In genomic region chr11:32087376-32087775, GRCm38 (mm10) we compare ENCODE assay signal across 9 mouse cellular contexts.
DNase-seq lines count a peak whose midpoint lies in the region; ATAC-seq lines count a peak whose summit lies in the region.
"Had no signal": no experiment of that assay in that cellular context is flagged by ENCODE, and none has a peak within 500 bp of the region (broad histone marks: within the 10 kb centered on the region; RNA-seq: fewer than 3 reads in every experiment).

No protein-coding gene starts in this region.

- intact Hi-C loops in gastrocnemius, postnatal 14 days (cut with DNase I; ENCODE audit: low total_unique reads) = no loop called here

- WGBS in neural tube, embryonic 11.5 days = 17% methylated on average over 2 of the region's 2 CpGs
- WGBS in kidney, embryonic 14.5 days = 19% methylated on average over 2 of the region's 2 CpGs

- H3K4me3 ChIP-seq in neural tube, embryonic 11.5 days (ENCODE audit: low read depth, low read length) = no peak overlapping the region
- no peak overlapping the region for H3K4me3 ChIP-seq in kidney, embryonic 14.5 days (ENCODE audit: low read length)
- H3K4me3 ChIP-seq: lung, embryonic 15.5 days had no signal

- no peak overlapping the region for H3K4me2 ChIP-seq in neural tube, embryonic 11.5 days (ENCODE audit: low read depth)
- H3K4me2 ChIP-seq in kidney, embryonic 14.5 days (replicated peaks; ENCODE audit: low read depth, low read length) = no peak overlapping the region
- H3K4me2 ChIP-seq: lung, embryonic 15.5 days had no signal

- no peaks in the 10 kb centered on the region for H3K9me3 ChIP-seq in neural tube, embryonic 11.5 days (ENCODE audit: control insufficient read depth, low read length)
- H3K9me3 ChIP-seq in kidney, embryonic 14.5 days (ENCODE audit: control insufficient read depth, low read length) = no peaks in the 10 kb centered on the region
- H3K9me3 ChIP-seq: lung, embryonic 15.5 days had no signal

- peaks cover 5% of the 10 kb centered on the region for H3K4me1 ChIP-seq in neural tube, embryonic 11.5 days (ENCODE audit: control insufficient read depth, insufficient read depth, low read length)
- H3K4me1 ChIP-seq in kidney, embryonic 14.5 days (ENCODE audit: control insufficient read depth, insufficient read depth, low read length) = no peaks in the 10 kb centered on the region

- DNase-seq in embryo, embryonic 10 days (ENCODE audit: low spot score) = peak; percentile 78
- peak; percentile 80 for DNase-seq in forelimb bud, embryonic 11.5 days (ENCODE audit: low read depth, low spot score)
- peak; percentile 76 to 79 for DNase-seq in layer of hippocampus, postnatal 36 days
- peak; percentile 68 for DNase-seq in neural tube, embryonic 11.5 days (ENCODE audit: low spot score)
- no peak for DNase-seq in spleen, postnatal 4 days (ENCODE audit: low spot score in 2 of 2)
- DNase-seq in lung, postnatal 36 days = no peak
- no peak for DNase-seq in gastrocnemius, postnatal 14 days

- H3K27ac ChIP-seq in neural tube, embryonic 11.5 days (ENCODE audit: low read depth, low read length) = peak overlapping the region; percentile 75
- H3K27ac ChIP-seq in kidney, embryonic 14.5 days (ENCODE audit: low read depth, low read length) = no peak overlapping the region
- H3K27ac ChIP-seq: lung, embryonic 15.5 days had no signal

- H3K9ac ChIP-seq in neural tube, embryonic 11.5 days (ENCODE audit: low read length) = no peak overlapping the region
- no peak overlapping the region for H3K9ac ChIP-seq in kidney, embryonic 14.5 days (ENCODE audit: low read depth, low read length)
- H3K9ac ChIP-seq: lung, embryonic 15.5 days had no signal

- H3K27me3 ChIP-seq in neural tube, embryonic 11.5 days (ENCODE audit: control insufficient read depth, insufficient read depth, low read length) = no peaks in the 10 kb centered on the region
- no peaks in the 10 kb centered on the region for H3K27me3 ChIP-seq in kidney, embryonic 14.5 days (ENCODE audit: control insufficient read depth, insufficient read depth, low read length)
- H3K27me3 ChIP-seq: lung, embryonic 15.5 days had no signal

- peak; percentile 90 for ATAC-seq in neural tube, embryonic 11.5 days (ENCODE audit: insufficient read depth, low FRiP score, low TSS enrichment)
- ATAC-seq in kidney, embryonic 14.5 days (ENCODE audit: low FRiP score, low TSS enrichment) = no peak

- no peaks in the 10 kb centered on the region for H3K36me3 ChIP-seq in neural tube, embryonic 11.5 days (ENCODE audit: control insufficient read depth, insufficient read depth, low read length)
- H3K36me3 ChIP-seq in kidney, embryonic 14.5 days (ENCODE audit: control insufficient read depth, insufficient read depth, low read length) = no peaks in the 10 kb centered on the region
- H3K36me3 ChIP-seq: lung, embryonic 15.5 days had no signal

Comparison
In these comparisons a context has a peak if more than half of its experiments do, and no peak if none do; other contexts are left out.
1. DNase-seq: peak in embryo, embryonic 10 days (single experiment), forelimb bud, embryonic 11.5 days (single experiment), layer of hippocampus, postnatal 36 days (2 of 2) and neural tube, embryonic 11.5 days (single experiment); none in spleen, postnatal 4 days (0 of 2), lung, postnatal 36 days (single experiment) and gastrocnemius, postnatal 14 days (single experiment).